Mouse (Mus musculus) embryonic facial prominence, embryonic 11.5 days (tissue): ENCODE data around the gene Bach2. TPM values are rescaled to one million over a fixed set of nuclear protein-coding genes. Genes with fewer than 3 reads are reported as not detected.

Experiments
- ATAC-seq: fragments of 200-750 bp; cut with Nextera tagmentation; replicated peaks from 2 replicates; pipeline ENCODE4 v1.8.0; 2017; ENCODE audit warnings: low read depth; ENCODE audit not compliant: insufficient number of reproducible peaks, low FRiP score, low TSS enrichment
- DNase-seq: peaks from one replicate; pipeline ENCODE4 v3.0.0-alpha.2; 2015; ENCODE audit warnings: low spot score
- H3K27ac ChIP-seq: fragments of 300-500 bp; sonication (generic); replicated peaks from 2 replicates; pipeline ENCODE4 v1.5.1; 2014; ENCODE audit warnings: mild to moderate bottlenecking, low read depth, low read length, control low read depth
- H3K27me3 ChIP-seq: fragments of 300-500 bp; sonication (generic); 2 replicates; pipeline ENCODE4 v1.6.1; 2014; ENCODE audit warnings: mild to moderate bottlenecking, low read length, moderate library complexity, mixed read lengths; ENCODE audit not compliant: control insufficient read depth, insufficient read depth
- H3K36me3 ChIP-seq: fragments of 300-500 bp; sonication (generic); replicated peaks from 2 replicates; pipeline ENCODE4 v1.6.1; 2014; ENCODE audit warnings: low read depth, mild to moderate bottlenecking, low read length, moderate library complexity, mixed read lengths; ENCODE audit not compliant: control insufficient read depth, insufficient read depth
- H3K4me1 ChIP-seq: fragments of 300-500 bp; sonication (generic); 2 replicates; pipeline ENCODE4 v1.6.1; 2014; ENCODE audit warnings: low read length, mixed read lengths; ENCODE audit not compliant: control insufficient read depth, insufficient read depth
- H3K4me2 ChIP-seq: fragments of 300-500 bp; sonication (generic); 2 replicates; pipeline ENCODE4 v1.6.1; 2014; ENCODE audit warnings: low read depth, mild to moderate bottlenecking, control low read depth, low read length, moderate library complexity
- H3K4me3 ChIP-seq: fragments of 300-500 bp; sonication (generic); 2 replicates; pipeline ENCODE4 v1.5.1; 2014; ENCODE audit warnings: low read depth, low read length, control low read depth
- H3K9ac ChIP-seq: fragments of 300-500 bp; sonication (generic); replicated peaks from 2 replicates; pipeline ENCODE4 v1.6.1; 2014; ENCODE audit warnings: mild to moderate bottlenecking, control low read depth, low read length
- H3K9me3 ChIP-seq: fragments of 300-500 bp; sonication (generic); replicated peaks from 2 replicates; pipeline ENCODE4 v1.6.1; 2016; ENCODE audit warnings: mild to moderate bottlenecking, low read length, inconsistent platforms, mixed read lengths; ENCODE audit not compliant: control insufficient read depth
- WGBS: fragments of 180-500 bp; shearing (Covaris S2); extraction: QIAGEN DNeasy Blood & Tissue Kit; methylation state at CpG from one replicate; pipeline ENCODE4 v1.1.7; 2014; 5-methylcytosine and 5-hydroxymethylcytosine counted together
- polyA plus RNA-seq: library from polyadenylated mRNA; unstranded; fragments of >200 nt; fragmentation: Nextera tagmentation; extraction: Ambion mirVana; gene quantifications from 2 replicates; pipeline ENCODE4 v1.2.1, GENCODE M21; 2014

Bach2 gene
- polyA plus RNA-seq, 1 experiment from 2014 or later: 11.5 TPM

DNA sequence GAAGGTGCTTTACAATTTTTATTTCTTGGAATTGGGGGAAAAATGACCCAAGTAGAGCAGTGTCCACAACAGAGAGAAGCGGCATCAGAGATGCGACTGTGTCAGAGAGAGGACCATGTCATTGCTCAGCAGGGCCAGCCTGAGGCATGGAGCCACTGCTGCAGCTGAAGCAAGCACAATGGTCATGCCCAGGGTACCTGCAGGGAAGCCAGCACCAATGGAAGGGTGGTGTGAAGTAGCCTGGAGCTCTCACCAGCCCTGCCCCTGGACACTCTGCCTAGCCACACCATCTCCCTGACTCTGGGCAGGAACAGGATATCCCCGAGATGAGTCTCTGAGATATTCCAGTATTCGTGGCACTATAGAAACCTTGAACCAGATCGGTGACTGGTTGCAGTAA, 121.9 kb downstream of the Bach2 start:
- H3K27me3 ChIP-seq: no peaks in the 10 kb centered on the region
- no peak overlapping the region for H3K4me3 ChIP-seq
- no peak overlapping the region for H3K9ac ChIP-seq
- H3K27ac ChIP-seq: no peak overlapping the region
- no peak overlapping the region for H3K4me2 ChIP-seq
- DNase-seq (no peak), ATAC-seq (no peak)
- H3K9me3 ChIP-seq: no peaks in the 10 kb centered on the region
- 86% methylated on average over 5 of the region's 5 CpGs for WGBS
- H3K36me3 ChIP-seq: no peaks in the 10 kb centered on the region
- H3K4me1 ChIP-seq: peaks cover 13% of the 10 kb centered on the region

DNA sequence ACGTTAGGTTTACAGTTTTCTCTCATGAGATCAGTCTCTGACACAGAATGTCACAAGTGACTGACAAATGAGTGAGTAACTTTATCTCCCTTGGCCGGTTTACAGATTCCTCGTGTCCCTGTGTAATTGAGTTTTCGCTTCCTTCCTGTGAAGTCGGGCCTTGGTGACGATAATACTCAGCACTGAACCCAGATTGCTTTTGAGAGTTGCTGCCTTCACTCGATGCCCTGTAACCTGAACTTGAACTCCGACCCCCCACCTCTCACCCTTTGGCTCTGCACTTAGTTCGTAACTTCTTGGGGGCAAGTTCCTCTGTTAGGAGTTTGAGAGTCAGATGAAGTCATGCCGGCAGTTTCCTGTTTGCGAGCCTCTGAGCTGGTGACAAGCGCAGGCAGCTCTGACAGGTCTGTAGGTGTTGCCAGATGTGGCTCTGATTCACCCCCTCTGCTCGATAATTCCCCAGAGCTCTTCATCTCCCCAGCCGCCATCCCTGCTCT, 124.9 kb downstream of the Bach2 start:
- peak; percentile 39 for DNase-seq
- H3K4me3 ChIP-seq: no peak overlapping the region
- WGBS: 21% methylated on average over 14 of the region's 14 CpGs
- no peak overlapping the region for H3K4me2 ChIP-seq
- no peak overlapping the region for H3K27ac ChIP-seq
- no peaks in the 10 kb centered on the region for H3K36me3 ChIP-seq
- H3K4me1 ChIP-seq: peaks cover 13% of the 10 kb centered on the region
- no peak overlapping the region for H3K9ac ChIP-seq
- H3K27me3 ChIP-seq: no peaks in the 10 kb centered on the region
- H3K9me3 ChIP-seq: no peaks in the 10 kb centered on the region
- ATAC-seq: no peak

DNA sequence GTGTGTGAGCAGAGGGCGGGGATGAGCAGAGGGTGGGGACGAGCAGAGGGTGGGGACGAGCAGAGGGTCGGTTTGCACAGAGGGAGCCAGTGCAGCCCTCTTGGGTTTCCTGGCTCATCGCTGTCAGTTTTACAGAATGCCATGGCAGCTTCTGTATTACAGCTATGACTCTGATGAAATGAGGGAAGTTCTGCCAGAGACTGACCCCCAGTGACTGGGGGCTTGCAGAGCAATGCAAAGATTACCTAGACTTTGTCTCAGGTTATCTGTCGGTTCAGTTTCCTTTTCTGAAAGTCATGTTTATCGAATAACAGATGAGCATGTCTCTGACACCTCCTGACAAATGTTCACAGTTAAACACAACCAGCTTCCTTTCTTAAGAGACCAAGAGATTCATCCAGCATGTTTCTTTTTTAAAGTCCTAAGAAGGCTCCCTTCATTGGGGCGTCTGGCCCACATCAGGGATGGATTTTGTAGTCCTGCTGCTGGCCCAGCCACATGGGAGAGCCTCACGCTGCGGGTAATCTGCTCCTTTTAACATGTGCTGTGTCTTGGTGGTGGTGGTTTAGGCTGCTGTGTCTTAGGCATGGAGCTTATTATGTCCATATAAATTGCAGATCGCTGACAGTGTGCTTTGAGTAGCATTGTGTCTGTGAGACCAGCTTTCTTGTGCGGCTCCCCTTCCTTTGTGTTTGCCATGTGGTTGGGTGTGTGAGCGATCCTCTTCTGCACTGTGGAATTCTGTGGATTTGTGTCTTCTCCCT, 126.7 kb downstream of the Bach2 start:
- Histone ChIP-seq H3K4me2 (no peak overlapping the region), H3K4me3 (no peak overlapping the region), H3K9ac (no peak overlapping the region), H3K9me3 (no peaks in the 10 kb centered on the region), H3K27me3 (no peaks in the 10 kb centered on the region), H3K4me1 (peaks cover 13% of the 10 kb centered on the region), H3K27ac (0 out of 2 replicates have a peak overlapping the region, but pooled peaks have one; percentile 25), H3K36me3 (no peaks in the 10 kb centered on the region)
- peak; percentile 50 for DNase-seq
- ATAC-seq: peak; percentile 8; the same call in 1 of the 2 replicates
- 38% methylated on average over 13 of the region's 13 CpGs for WGBS

DNA sequence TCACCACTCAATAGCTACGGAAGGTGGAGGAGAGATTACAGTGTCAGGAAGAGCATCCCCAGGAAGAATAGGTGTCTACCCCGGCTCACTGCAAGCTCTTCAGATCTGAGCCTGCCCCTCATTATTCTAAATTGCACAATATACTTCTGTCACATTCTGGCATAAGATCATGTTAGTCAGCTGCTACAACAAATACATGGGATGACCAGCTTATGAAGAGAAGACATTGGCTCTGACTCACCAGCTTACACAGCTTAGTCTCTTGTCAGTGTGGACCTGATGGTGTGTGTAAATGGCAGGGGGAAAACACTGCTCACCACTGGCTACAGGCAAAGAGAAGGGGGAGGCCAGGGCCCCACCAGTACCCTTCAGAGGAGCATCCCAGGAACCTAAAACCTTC, 127.6 kb downstream of the Bach2 start:
- Histone ChIP-seq H3K9me3 (no peaks in the 10 kb centered on the region), H3K27me3 (no peaks in the 10 kb centered on the region), H3K27ac (no peak overlapping the region), H3K4me3 (no peak overlapping the region), H3K36me3 (no peaks in the 10 kb centered on the region), H3K9ac (no peak overlapping the region), H3K4me1 (peaks cover 13% of the 10 kb centered on the region), H3K4me2 (no peak overlapping the region)
- ATAC-seq (no peak), DNase-seq (no peak)
- 87% methylated on average over 2 of the region's 2 CpGs for WGBS

DNA sequence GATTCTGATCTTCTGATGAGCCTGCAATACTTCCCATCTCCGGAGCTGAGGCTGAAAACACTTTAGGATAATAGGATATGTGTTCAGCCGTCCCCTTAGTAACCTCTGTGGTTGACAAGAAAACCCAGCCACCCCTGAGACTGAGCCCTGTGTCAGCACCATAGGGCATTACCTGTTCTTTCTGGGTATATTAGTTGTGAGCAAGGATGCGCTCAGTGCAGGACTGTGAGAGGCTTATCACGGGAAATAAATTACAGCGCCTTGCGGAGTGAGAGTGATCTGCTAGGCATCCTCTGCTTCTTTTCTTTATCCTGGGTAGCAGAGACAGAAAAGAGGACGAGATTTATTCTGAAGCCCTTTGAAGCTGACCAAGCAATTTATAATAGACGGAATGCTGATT, 129.7 kb downstream of the Bach2 start:
- Histone ChIP-seq H3K36me3 (no peaks in the 10 kb centered on the region), H3K4me3 (no peak overlapping the region), H3K9ac (no peak overlapping the region), H3K9me3 (no peaks in the 10 kb centered on the region), H3K27me3 (no peaks in the 10 kb centered on the region), H3K4me1 (peaks cover 11% of the 10 kb centered on the region), H3K27ac (no peak overlapping the region), H3K4me2 (no peak overlapping the region)
- no peak for ATAC-seq
- no peak for DNase-seq
- WGBS: 52% methylated on average over 8 of the region's 8 CpGs

DNA sequence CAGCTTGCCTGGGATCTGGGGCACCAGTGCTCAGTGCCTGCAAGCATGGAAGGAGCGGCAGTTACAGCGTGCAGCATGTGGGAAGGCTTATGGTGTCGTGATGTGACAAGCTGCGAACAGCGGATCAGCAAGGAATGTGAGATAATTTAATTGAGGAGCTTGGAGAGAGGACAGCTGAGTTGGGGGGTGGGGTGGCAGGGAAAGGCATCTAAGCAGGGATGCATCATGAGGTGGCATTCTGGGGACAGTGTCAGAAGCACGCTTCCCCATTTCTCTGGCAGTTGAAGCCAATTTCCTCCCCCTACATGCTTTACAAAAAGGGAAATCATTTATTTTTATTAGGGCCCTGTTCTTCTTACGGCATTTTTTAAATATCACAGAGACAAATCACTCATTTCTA, 134.5 kb downstream of the Bach2 start:
- Histone ChIP-seq H3K27ac (no peak overlapping the region), H3K27me3 (no peaks in the 10 kb centered on the region), H3K4me3 (no peak overlapping the region), H3K9me3 (no peaks in the 10 kb centered on the region), H3K4me1 (peaks cover 3% of the 10 kb centered on the region; the same call in 1 of the 2 replicates), H3K36me3 (no peaks in the 10 kb centered on the region), H3K9ac (no peak overlapping the region), H3K4me2 (no peak overlapping the region)
- 30% methylated on average over 7 of the region's 7 CpGs for WGBS
- ATAC-seq (no peak), DNase-seq (no peak)

DNA sequence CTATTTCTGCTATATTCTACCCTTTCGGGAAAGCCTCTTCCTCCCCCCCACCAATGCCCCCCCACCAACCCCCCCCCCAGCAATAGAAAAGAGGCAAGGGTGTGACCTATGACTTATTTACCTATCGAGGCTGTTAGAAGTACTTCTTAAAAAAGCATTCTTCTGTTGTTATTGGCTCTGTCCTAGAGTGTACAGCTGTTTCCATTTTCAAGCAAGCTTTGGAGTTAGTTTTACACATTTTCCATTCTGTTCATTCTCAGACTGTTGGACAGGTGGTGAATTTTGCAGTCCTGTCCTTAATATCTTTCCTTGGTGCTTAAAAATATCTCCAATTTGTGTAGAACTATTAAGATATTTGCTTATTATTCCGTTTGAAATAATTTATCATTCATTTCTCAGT, 134.9 kb downstream of the Bach2 start:
- H3K9ac ChIP-seq: no peak overlapping the region
- no peak overlapping the region for H3K4me3 ChIP-seq
- no peaks in the 10 kb centered on the region for H3K27me3 ChIP-seq
- H3K27ac ChIP-seq: no peak overlapping the region
- peaks cover 3% of the 10 kb centered on the region; the same call in 1 of the 2 replicates for H3K4me1 ChIP-seq
- no peak overlapping the region for H3K4me2 ChIP-seq
- H3K36me3 ChIP-seq: no peaks in the 10 kb centered on the region
- ATAC-seq (no peak), DNase-seq (no peak)
- H3K9me3 ChIP-seq: no peaks in the 10 kb centered on the region
- WGBS: 47% methylated on average over 3 of the region's 3 CpGs

DNA sequence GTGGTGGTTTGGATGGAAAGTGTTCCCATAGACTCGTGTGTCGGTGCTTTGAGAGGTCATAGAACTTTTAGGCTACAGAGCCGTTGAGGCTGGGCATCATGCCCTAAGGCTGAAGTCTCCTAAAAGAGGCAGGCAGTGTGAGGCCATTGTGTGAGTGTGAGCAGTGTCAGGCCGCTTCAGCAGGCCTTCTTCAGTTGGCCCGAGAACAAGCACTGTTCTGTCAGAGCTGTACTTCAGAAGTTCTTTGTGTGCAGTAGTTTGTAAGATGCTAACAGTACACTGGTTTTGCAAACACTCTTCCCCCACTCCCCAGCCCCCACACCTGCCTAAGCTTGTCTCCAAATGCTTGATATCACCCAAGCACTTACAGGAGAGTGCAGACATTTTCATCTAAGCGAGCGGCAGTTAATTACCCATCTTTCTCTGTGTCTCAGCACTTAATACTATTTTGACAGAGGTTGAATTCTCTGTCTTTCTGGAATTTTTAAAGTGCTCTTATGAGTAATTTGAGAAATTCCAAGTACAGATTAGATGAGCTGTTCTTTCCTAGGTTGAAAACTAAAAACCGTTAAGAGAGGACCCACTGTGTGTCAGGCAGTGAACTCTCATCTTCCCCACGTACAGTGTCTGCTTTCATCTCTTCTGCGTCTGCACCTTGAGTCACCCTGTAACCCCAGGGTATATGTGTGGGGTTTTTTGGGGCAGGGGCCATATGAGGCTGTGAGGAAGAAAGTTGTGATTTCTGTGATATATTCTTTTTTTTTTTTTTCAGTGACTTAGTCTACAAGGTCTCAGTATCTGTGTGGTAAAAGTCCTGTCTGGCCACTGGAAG, 136.4 kb downstream of the Bach2 start:
- 42% methylated on average over 10 of the region's 10 CpGs for WGBS
- DNase-seq (no peak), ATAC-seq (no peak)
- Histone ChIP-seq H3K4me2 (no peak overlapping the region), H3K27ac (no peak overlapping the region), H3K27me3 (no peaks in the 10 kb centered on the region), H3K9me3 (no peaks in the 10 kb centered on the region), H3K4me3 (no peak overlapping the region), H3K36me3 (no peaks in the 10 kb centered on the region), H3K9ac (no peak overlapping the region), H3K4me1 (peaks cover 3% of the 10 kb centered on the region; the same call in 1 of the 2 replicates)
